Mouse (Mus musculus): ENCODE measurements at regions not wholly inside any gene's neighbourhood (a gene's known extent, or its start where the extent isn't known, plus 50 kb on each side); places are given as distances from the start of the nearest gene placed in this dataset.
"Not testable (repeated sequence)": the region's sequence is repeated elsewhere in the genome, so short reads cannot be mapped to it uniquely, and the experiment has no call there.

- no peak for DNase-seq (ENCODE audit: low read depth, low spot score)
These were observed 50.7 kb downstream of the H2al2a start for GRCm38 (mm10) chr2:17946047-17946446.

GRCm38 (mm10) chr2:17945369-17945915, 51.3 kb downstream of the H2al2a start:
- no peak for DNase-seq (ENCODE audit: low read depth, low spot score)

GRCm38 (mm10) chr2:17943506-17943905, 53.3 kb downstream of the H2al2a start:
- no peak for DNase-seq (ENCODE audit: low read depth, low spot score)

- no peak for DNase-seq (ENCODE audit: low read depth, low spot score)
These were observed 54.0 kb downstream of the H2al2a start for GRCm38 (mm10) chr2:17942528-17943387.

- no peak for DNase-seq (ENCODE audit: low read depth, low spot score)
These were observed 54.8 kb downstream of the H2al2a start for GRCm38 (mm10) chr2:17941921-17942320.

GRCm38 (mm10) chr2:17939857-17940848, 56.6 kb downstream of the H2al2a start:
- not testable (repeated sequence) for DNase-seq (ENCODE audit: low read depth, low spot score)

GRCm38 (mm10) chr2:17939183-17939856, 57.4 kb downstream of the H2al2a start:
- no peak for DNase-seq (ENCODE audit: low read depth, low spot score)

GRCm38 (mm10) chr2:17936527-17937139, 60.1 kb downstream of the H2al2a start:
- DNase-seq (ENCODE audit: low read depth, low spot score): no peak

GRCm38 (mm10) chr2:17935916-17936315, 60.8 kb downstream of the H2al2a start:
- DNase-seq (ENCODE audit: low read depth, low spot score): no peak

- no peak for DNase-seq (ENCODE audit: low read depth, low spot score)
These were observed 61.3 kb downstream of the H2al2a start for GRCm38 (mm10) chr2:17935466-17935865.

- no peak for DNase-seq (ENCODE audit: low read depth, low spot score)
These were observed 62.1 kb downstream of the H2al2a start for GRCm38 (mm10) chr2:17934610-17935009.

- no peak for DNase-seq (ENCODE audit: low read depth, low spot score)
These were observed 63.6 kb downstream of the H2al2a start for GRCm38 (mm10) chr2:17932932-17933790.

GRCm38 (mm10) chr2:17932426-17932931, 64.3 kb downstream of the H2al2a start:
- DNase-seq (ENCODE audit: low read depth, low spot score): no peak

GRCm38 (mm10) chr2:17931881-17932280, 64.9 kb downstream of the H2al2a start:
- DNase-seq (ENCODE audit: low read depth, low spot score): no peak

- DNase-seq (ENCODE audit: low read depth, low spot score): no peak
These were observed 77.7 kb downstream of the H2al2a start for GRCm38 (mm10) chr2:17918861-17919648.

- DNase-seq (ENCODE audit: low read depth, low spot score): no peak
These were observed 79.4 kb downstream of the H2al2a start for GRCm38 (mm10) chr2:17917238-17917946.

- no peak for DNase-seq (ENCODE audit: low read depth, low spot score)
These were observed 94.1 kb downstream of the H2al2a start for GRCm38 (mm10) chr2:17902616-17903015.

- DNase-seq (ENCODE audit: low read depth, low spot score): no peak
These were observed 96.6 kb downstream of the H2al2a start for GRCm38 (mm10) chr2:17900202-17900601.

Data from brain, embryonic 18.5 days (tissue).